Mouse (Mus musculus) midbrain, embryonic 13.5 days (tissue): ENCODE data around the gene Zdhhc18. TPM values are rescaled to one million over a fixed set of nuclear protein-coding genes. Genes with fewer than 3 reads are reported as not detected.
A peak's percentile ranks its signal among the peaks of the same experiment; 100 is the strongest.

Experiments used
- ATAC-seq: fragments of 200-750 bp; cut with Nextera tagmentation; 2 replicates; pipeline ENCODE4 v1.8.0; 2017; ENCODE audit warnings: mild to moderate bottlenecking, moderate TSS enrichment, moderate library complexity
- H3K27ac ChIP-seq: fragments of 300-500 bp; sonication (generic); 2 replicates; pipeline ENCODE4 v1.5.1; 2015; ENCODE audit warnings: inconsistent platforms, mild to moderate bottlenecking, moderate library complexity
- H3K27me3 ChIP-seq: fragments of 300-500 bp; sonication (generic); 2 replicates; pipeline ENCODE4 v1.6.1; 2015; ENCODE audit warnings: mild to moderate bottlenecking, inconsistent platforms
- H3K36me3 ChIP-seq: fragments of 300-500 bp; sonication (generic); 2 replicates; pipeline ENCODE4 v1.6.1; 2015; ENCODE audit warnings: mild to moderate bottlenecking, inconsistent platforms
- H3K4me1 ChIP-seq: fragments of 300-500 bp; sonication (generic); replicated peaks from 2 replicates; pipeline ENCODE4 v1.6.1; 2015; ENCODE audit warnings: inconsistent platforms
- H3K4me2 ChIP-seq: fragments of 300-500 bp; sonication (generic); replicated peaks from 2 replicates; pipeline ENCODE4 v1.6.1; 2015; ENCODE audit warnings: moderate library complexity, mild to moderate bottlenecking, inconsistent platforms
- H3K4me3 ChIP-seq: fragments of 300-500 bp; sonication (generic); replicated peaks from 2 replicates; pipeline ENCODE4 v1.5.1; 2015; ENCODE audit warnings: mild to moderate bottlenecking, inconsistent platforms
- H3K9ac ChIP-seq: fragments of 300-500 bp; sonication (generic); replicated peaks from 2 replicates; pipeline ENCODE4 v1.6.1; 2015; ENCODE audit warnings: mild to moderate bottlenecking, inconsistent platforms
- H3K9me3 ChIP-seq: fragments of 300-500 bp; sonication (generic); 2 replicates; pipeline ENCODE4 v1.6.1; 2016; ENCODE audit warnings: mild to moderate bottlenecking, inconsistent platforms
- WGBS: fragments of 180-500 bp; shearing (Covaris S2); methylation state at CpG from one replicate; pipeline ENCODE4 v1.1.7; 2015; 5-methylcytosine and 5-hydroxymethylcytosine counted together
- polyA plus RNA-seq: library from polyadenylated mRNA; unstranded; fragments of >200 nt; fragmentation: Nextera tagmentation; extraction: Ambion mirVana; gene quantifications from 2 replicates; pipeline ENCODE4 v1.2.1, GENCODE M21; 2015

The Zdhhc18 gene
- polyA plus RNA-seq, 1 experiment from 2014 or later = 3.5 TPM

GRCm38 (mm10) chr4:133626621-133627020 lies 23.3 kb downstream of the Zdhhc18 start:
- Histone ChIP-seq H3K36me3 (peaks cover 38% of the 10 kb centered on the region), H3K9me3 (no peaks in the 10 kb centered on the region), H3K27me3 (no peaks in the 10 kb centered on the region), H3K9ac (no peak overlapping the region), H3K27ac (no peak overlapping the region), H3K4me3 (no peak overlapping the region), H3K4me2 (no peak overlapping the region), H3K4me1 (peaks cover 15% of the 10 kb centered on the region)
- 82% methylated on average over 9 of the region's 9 CpGs for WGBS
- ATAC-seq = no peak

GRCm38 (mm10) chr4:133626221-133626620 lies 23.7 kb downstream of the Zdhhc18 start:
- Histone ChIP-seq H3K4me3 (no peak overlapping the region), H3K36me3 (peaks cover 40% of the 10 kb centered on the region), H3K9me3 (no peaks in the 10 kb centered on the region), H3K27me3 (no peaks in the 10 kb centered on the region), H3K9ac (no peak overlapping the region; the same call in 1 of the 2 replicates), H3K4me1 (peaks cover 11% of the 10 kb centered on the region), H3K4me2 (no peak overlapping the region), H3K27ac (peak overlapping the region; percentile 6; the same call in 1 of the 2 replicates)
- ATAC-seq = no peak
- 39% methylated on average over 5 of the region's 5 CpGs for WGBS

GRCm38 (mm10) chr4:133625621-133626071 lies 24.3 kb downstream of the Zdhhc18 start:
- Histone ChIP-seq H3K4me2 (no peak overlapping the region), H3K9me3 (no peaks in the 10 kb centered on the region), H3K36me3 (peaks cover 45% of the 10 kb centered on the region), H3K27me3 (no peaks in the 10 kb centered on the region), H3K27ac (peak overlapping the region; percentile 6; the same call in 1 of the 2 replicates), H3K4me1 (peaks cover 5% of the 10 kb centered on the region; the same call in 1 of the 2 replicates), H3K9ac (no peak overlapping the region; the same call in 1 of the 2 replicates), H3K4me3 (no peak overlapping the region)
- WGBS = 53% methylated on average over 11 of the region's 11 CpGs
- ATAC-seq = no peak

- Histone ChIP-seq H3K27ac (no peak overlapping the region), H3K27me3 (no peaks in the 10 kb centered on the region), H3K9me3 (no peaks in the 10 kb centered on the region), H3K9ac (no peak overlapping the region), H3K4me2 (no peak overlapping the region), H3K4me3 (no peak overlapping the region), H3K36me3 (peaks cover 47% of the 10 kb centered on the region), H3K4me1 (no peaks in the 10 kb centered on the region)
- no peak for ATAC-seq
- WGBS = 90% methylated on average over 7 of the region's 7 CpGs
Measured at GRCm38 (mm10) chr4:133624830-133625229, 25.1 kb downstream of the Zdhhc18 start.

GRCm38 (mm10) chr4:133622161-133622695 lies 27.7 kb downstream of the Zdhhc18 start:
- no peaks in the 10 kb centered on the region for H3K9me3 ChIP-seq
- 76% methylated on average over 11 of the region's 11 CpGs for WGBS
- H3K4me2 ChIP-seq = no peak overlapping the region
- H3K27ac ChIP-seq = no peak overlapping the region
- H3K9ac ChIP-seq = no peak overlapping the region
- H3K4me1 ChIP-seq = no peaks in the 10 kb centered on the region
- ATAC-seq = no peak
- H3K36me3 ChIP-seq = peaks cover 52% of the 10 kb centered on the region
- no peak overlapping the region for H3K4me3 ChIP-seq
- H3K27me3 ChIP-seq = no peaks in the 10 kb centered on the region

- no peak overlapping the region for H3K4me3 ChIP-seq
- no peak overlapping the region for H3K9ac ChIP-seq
- H3K27me3 ChIP-seq = no peaks in the 10 kb centered on the region
- no peaks in the 10 kb centered on the region for H3K9me3 ChIP-seq
- no peak overlapping the region for H3K4me2 ChIP-seq
- no peak overlapping the region for H3K27ac ChIP-seq
- ATAC-seq = no peak
- H3K36me3 ChIP-seq = peaks cover 41% of the 10 kb centered on the region
- no peaks in the 10 kb centered on the region for H3K4me1 ChIP-seq
- 92% methylated on average over 8 of the region's 8 CpGs for WGBS
Measured at GRCm38 (mm10) chr4:133620668-133621067, 29.3 kb downstream of the Zdhhc18 start.

- WGBS = 67% methylated on average over 4 of the region's 4 CpGs
- no peaks in the 10 kb centered on the region for H3K27me3 ChIP-seq
- H3K36me3 ChIP-seq = peaks cover 42% of the 10 kb centered on the region
- no peaks in the 10 kb centered on the region for H3K4me1 ChIP-seq
- no peaks in the 10 kb centered on the region for H3K9me3 ChIP-seq
- H3K4me3 ChIP-seq = no peak overlapping the region
- no peak for ATAC-seq
- no peak overlapping the region for H3K27ac ChIP-seq
- no peak overlapping the region for H3K4me2 ChIP-seq
- H3K9ac ChIP-seq = no peak overlapping the region
Measured at GRCm38 (mm10) chr4:133619473-133620136, 30.3 kb downstream of the Zdhhc18 start.

- Histone ChIP-seq H3K36me3 (peaks cover 46% of the 10 kb centered on the region), H3K4me2 (no peak overlapping the region), H3K27me3 (no peaks in the 10 kb centered on the region), H3K27ac (no peak overlapping the region), H3K9me3 (no peaks in the 10 kb centered on the region), H3K9ac (no peak overlapping the region), H3K4me3 (no peak overlapping the region), H3K4me1 (no peaks in the 10 kb centered on the region)
- 96% methylated on average over 11 of the region's 11 CpGs for WGBS
- no peak for ATAC-seq
Measured at GRCm38 (mm10) chr4:133617936-133618335, 32.0 kb downstream of the Zdhhc18 start.

GRCm38 (mm10) chr4:133615416-133615815 lies 34.5 kb downstream of the Zdhhc18 start:
- Histone ChIP-seq H3K4me1 (no peaks in the 10 kb centered on the region), H3K27me3 (no peaks in the 10 kb centered on the region), H3K36me3 (peaks cover 59% of the 10 kb centered on the region), H3K4me2 (no peak overlapping the region), H3K9ac (no peak overlapping the region), H3K9me3 (0 out of 2 replicates have a peak, but pooled peaks cover 3% of the 10 kb centered on the region), H3K4me3 (no peak overlapping the region), H3K27ac (no peak overlapping the region)
- no peak for ATAC-seq
- 86% methylated on average over 10 of the region's 10 CpGs for WGBS

- ATAC-seq = 0 out of 2 replicates have a peak, but pooled peaks have one; percentile 34
- Histone ChIP-seq H3K27me3 (no peaks in the 10 kb centered on the region), H3K4me1 (no peaks in the 10 kb centered on the region), H3K9ac (no peak overlapping the region), H3K4me3 (no peak overlapping the region), H3K36me3 (peaks cover 61% of the 10 kb centered on the region), H3K4me2 (no peak overlapping the region), H3K9me3 (0 out of 2 replicates have a peak, but pooled peaks cover 3% of the 10 kb centered on the region), H3K27ac (no peak overlapping the region)
- WGBS = 94% methylated on average over 8 of the region's 8 CpGs
Measured at GRCm38 (mm10) chr4:133614274-133614761, 35.6 kb downstream of the Zdhhc18 start.

- Histone ChIP-seq H3K27me3 (no peaks in the 10 kb centered on the region), H3K4me2 (no peak overlapping the region), H3K27ac (no peak overlapping the region), H3K9ac (no peak overlapping the region), H3K36me3 (peaks cover 62% of the 10 kb centered on the region), H3K4me3 (no peak overlapping the region), H3K4me1 (no peaks in the 10 kb centered on the region), H3K9me3 (0 out of 2 replicates have a peak, but pooled peaks cover 3% of the 10 kb centered on the region)
- no peak for ATAC-seq
- WGBS = 94% methylated on average over 4 of the region's 4 CpGs
Measured at GRCm38 (mm10) chr4:133613867-133614266, 36.1 kb downstream of the Zdhhc18 start.

- Histone ChIP-seq H3K9ac (no peak overlapping the region), H3K9me3 (0 out of 2 replicates have a peak, but pooled peaks cover 3% of the 10 kb centered on the region), H3K27me3 (no peaks in the 10 kb centered on the region), H3K4me2 (no peak overlapping the region), H3K4me1 (no peaks in the 10 kb centered on the region), H3K27ac (no peak overlapping the region), H3K4me3 (no peak overlapping the region), H3K36me3 (peaks cover 69% of the 10 kb centered on the region)
- ATAC-seq = no peak
- WGBS = 95% methylated on average over 8 of the region's 8 CpGs
Measured at GRCm38 (mm10) chr4:133613026-133613425, 36.9 kb downstream of the Zdhhc18 start.
